Mouse (Mus musculus) heart, embryonic 14.5 days (tissue): ENCODE data around the gene Gm14569. TPM values are rescaled to one million over a fixed set of nuclear protein-coding genes. Genes with fewer than 3 reads are reported as not detected.

Experiments used
- ATAC-seq: fragments of 200-750 bp; cut with Nextera tagmentation; 2 replicates; pipeline ENCODE4 v1.8.0; 2017; ENCODE audit warnings: low read depth, moderate TSS enrichment; ENCODE audit not compliant: insufficient number of reproducible peaks, insufficient read depth, low FRiP score
- H3K27ac ChIP-seq, 2 experiments: fragments of 200-500 bp in 1 of 2; fragments of 300-500 bp in 1 of 2; sonication (generic) in 1 of 2; replicated peaks in 1 of 2; 2 replicates each; pipeline ENCODE4 v1.5.1; 2012 to 2014; ENCODE audit warnings: low read depth in 2 of 2, low read length in 2 of 2, control low read depth in 1 of 2, mild to moderate bottlenecking in 1 of 2, mixed read lengths in 1 of 2; ENCODE audit not compliant: control insufficient read depth in 1 of 2, insufficient read depth in 1 of 2
- H3K27me3 ChIP-seq: fragments of 300-500 bp; sonication (generic); 2 replicates; pipeline ENCODE4 v1.6.1; 2014; ENCODE audit warnings: mild to moderate bottlenecking, low read length, control low read depth; ENCODE audit not compliant: control insufficient read depth, insufficient read depth
- H3K36me3 ChIP-seq: fragments of 300-500 bp; sonication (generic); 2 replicates; pipeline ENCODE4 v1.6.1; 2014; ENCODE audit warnings: mild to moderate bottlenecking, control low read depth, low read length, mixed read lengths; ENCODE audit not compliant: control insufficient read depth, insufficient read depth
- H3K4me1 ChIP-seq, 2 experiments: fragments of 200-500 bp in 1 of 2; fragments of 300-500 bp in 1 of 2; sonication (generic) in 1 of 2; 2 replicates each; pipeline ENCODE4 v1.6.1; 2012 to 2014; ENCODE audit warnings: low read length in 2 of 2, control low read depth in 1 of 2, mixed read lengths in 1 of 2; ENCODE audit not compliant: control insufficient read depth in 2 of 2, insufficient read depth in 2 of 2
- H3K4me2 ChIP-seq: fragments of 300-500 bp; sonication (generic); 2 replicates; pipeline ENCODE4 v1.6.1; 2014; ENCODE audit warnings: mild to moderate bottlenecking, low read length
- H3K4me3 ChIP-seq, 2 experiments: fragments of 200-500 bp in 1 of 2; fragments of 300-500 bp in 1 of 2; sonication (generic) in 1 of 2; 2 replicates each; pipeline ENCODE4 v1.5.1; 2012 to 2014; ENCODE audit warnings: low read length in 2 of 2, mild to moderate bottlenecking in 2 of 2, control low read depth in 1 of 2, low read depth in 1 of 2, moderate library complexity in 1 of 2; ENCODE audit not compliant: control insufficient read depth in 1 of 2, insufficient read depth in 1 of 2
- H3K9ac ChIP-seq: fragments of 300-500 bp; sonication (generic); 2 replicates; pipeline ENCODE4 v1.6.1; 2014; ENCODE audit warnings: mild to moderate bottlenecking, low read length
- H3K9me3 ChIP-seq: fragments of 300-500 bp; sonication (generic); 2 replicates; pipeline ENCODE4 v1.6.1; 2016; ENCODE audit warnings: low read length, control low read depth; ENCODE audit not compliant: control insufficient read depth
- WGBS: fragments of 180-500 bp; shearing (Covaris S2); extraction: QIAGEN DNeasy Blood & Tissue Kit; methylation state at CpG from one replicate; pipeline ENCODE4 v1.1.7; 2014; 5-methylcytosine and 5-hydroxymethylcytosine counted together
- polyA plus RNA-seq: library from polyadenylated mRNA; unstranded; fragments of >200 nt; fragmentation: Nextera tagmentation; extraction: Ambion mirVana; gene quantifications from 2 replicates; pipeline ENCODE4 v1.2.1, GENCODE M21; 2014

Gm14569 gene
- polyA plus RNA-seq = not detected in 2 replicates

DNA sequence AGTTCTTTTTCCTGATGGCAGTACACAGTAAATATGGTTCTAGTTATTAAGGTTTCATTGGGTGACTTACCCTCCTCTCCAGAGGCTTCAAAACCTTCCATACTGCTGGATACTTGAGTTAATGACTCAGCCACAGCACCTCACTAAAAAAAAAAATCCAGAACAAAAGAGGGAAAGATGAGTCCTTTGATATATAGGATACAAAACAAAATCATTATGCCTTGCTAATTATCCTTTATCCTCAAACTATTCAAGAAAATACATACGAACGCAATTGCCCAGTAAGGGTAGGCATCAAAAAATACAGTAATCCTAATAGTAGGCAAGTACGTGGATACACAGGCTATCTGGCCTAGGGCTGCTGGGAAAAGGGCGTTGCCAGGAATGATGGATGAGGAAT, at the start of gene Gm14569:
TSS of gene Gm14569 (minus strand) at position 101 of the 400 bp plus-strand sequence.
- Histone ChIP-seq H3K27me3 (no peaks in the 10 kb centered on the region), H3K4me1 (no peaks in the 10 kb centered on the region), H3K27ac (no peak within 1 kb of the TSS), H3K4me3 (no peak within 1 kb of the TSS), H3K9me3 (no peaks in the 10 kb centered on the region), H3K9ac (no peak within 1 kb of the TSS), H3K36me3 (no peaks in the 10 kb centered on the region), H3K4me2 (no peak within 1 kb of the TSS)
- WGBS = 81% methylated on average over 4 of the region's 4 CpGs
- no peak for ATAC-seq

DNA sequence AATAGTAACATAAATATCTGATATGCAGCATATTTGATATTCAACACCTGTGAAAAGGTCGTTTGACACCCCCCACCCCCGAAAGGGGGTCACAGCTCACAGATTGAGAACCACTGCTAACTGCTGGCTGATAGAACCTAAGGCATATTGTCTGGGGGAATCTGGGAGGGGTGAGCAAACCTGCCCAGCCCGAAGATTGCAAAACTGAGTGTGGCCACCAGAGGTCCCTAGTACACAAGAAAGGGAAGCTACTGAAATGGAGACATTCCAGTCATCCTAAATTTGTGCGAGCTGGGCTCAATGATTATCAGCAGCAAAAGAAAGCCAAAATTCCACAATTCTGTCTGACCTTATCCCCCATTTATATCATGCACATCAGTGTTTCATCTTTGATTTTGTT, 42.9 kb upstream of the Gm14569 start:
- H3K9me3 ChIP-seq = no peaks in the 10 kb centered on the region
- no peaks in the 10 kb centered on the region for H3K36me3 ChIP-seq
- no peaks in the 10 kb centered on the region for H3K4me1 ChIP-seq
- H3K4me3 ChIP-seq = no peak overlapping the region
- no peaks in the 10 kb centered on the region for H3K27me3 ChIP-seq
- no peak for ATAC-seq
- no peak overlapping the region for H3K9ac ChIP-seq
- H3K27ac ChIP-seq = no peak overlapping the region
- H3K4me2 ChIP-seq = no peak overlapping the region
- WGBS = 17% methylated on average over 4 of the region's 4 CpGs

DNA sequence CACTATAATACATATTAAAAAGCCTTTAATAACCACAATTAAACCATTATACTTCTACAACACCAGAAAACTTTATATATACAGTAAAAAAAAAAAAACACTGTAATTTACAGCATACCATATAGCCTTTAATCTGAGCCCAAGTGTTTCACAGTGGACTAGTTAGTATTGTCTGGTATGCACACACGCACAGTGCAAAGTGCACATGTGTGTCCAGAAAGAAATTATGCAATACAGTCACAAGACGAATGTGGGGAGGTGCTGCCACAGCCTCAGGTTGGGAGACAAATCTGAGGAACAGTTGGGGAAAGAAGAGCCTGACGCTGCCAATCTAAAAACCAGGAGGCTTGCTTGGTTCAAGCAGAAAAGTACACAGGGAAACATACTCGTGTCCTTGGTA, 42.1 kb upstream of the Gm14569 start:
- WGBS = 57% methylated on average over 4 of the region's 4 CpGs
- Histone ChIP-seq H3K9ac (no peak overlapping the region), H3K4me1 (no peaks in the 10 kb centered on the region), H3K27me3 (no peaks in the 10 kb centered on the region), H3K36me3 (no peaks in the 10 kb centered on the region), H3K27ac (no peak overlapping the region), H3K4me2 (no peak overlapping the region), H3K4me3 (no peak overlapping the region), H3K9me3 (no peaks in the 10 kb centered on the region)
- ATAC-seq = no peak

DNA sequence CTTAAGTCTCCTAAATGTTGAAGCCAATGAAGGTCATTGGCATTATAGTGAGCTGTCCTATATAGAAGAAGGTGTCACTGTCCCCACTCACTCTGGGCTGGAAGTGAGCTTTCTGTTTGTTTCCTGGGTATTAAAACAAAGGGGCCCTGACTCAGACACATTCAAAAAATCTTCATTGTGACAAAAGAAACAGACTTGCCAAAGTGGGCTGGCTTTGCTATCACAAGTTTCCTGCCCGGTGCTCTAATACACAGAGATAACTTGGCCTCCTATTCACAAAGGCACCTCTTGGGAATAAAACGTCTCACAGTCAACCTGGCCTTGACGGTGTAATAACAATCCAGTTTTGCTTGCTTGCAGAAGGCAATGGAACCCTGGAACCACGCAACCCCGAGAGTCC, 38.6 kb upstream of the Gm14569 start:
- H3K36me3 ChIP-seq = no peaks in the 10 kb centered on the region
- ATAC-seq = no peak
- H3K27ac ChIP-seq = no peak overlapping the region
- no peaks in the 10 kb centered on the region for H3K4me1 ChIP-seq
- no peak overlapping the region for H3K4me3 ChIP-seq
- H3K9me3 ChIP-seq = no peaks in the 10 kb centered on the region
- H3K4me2 ChIP-seq = no peak overlapping the region
- H3K9ac ChIP-seq = no peak overlapping the region
- 64% methylated on average over 5 of the region's 5 CpGs for WGBS
- no peaks in the 10 kb centered on the region for H3K27me3 ChIP-seq

DNA sequence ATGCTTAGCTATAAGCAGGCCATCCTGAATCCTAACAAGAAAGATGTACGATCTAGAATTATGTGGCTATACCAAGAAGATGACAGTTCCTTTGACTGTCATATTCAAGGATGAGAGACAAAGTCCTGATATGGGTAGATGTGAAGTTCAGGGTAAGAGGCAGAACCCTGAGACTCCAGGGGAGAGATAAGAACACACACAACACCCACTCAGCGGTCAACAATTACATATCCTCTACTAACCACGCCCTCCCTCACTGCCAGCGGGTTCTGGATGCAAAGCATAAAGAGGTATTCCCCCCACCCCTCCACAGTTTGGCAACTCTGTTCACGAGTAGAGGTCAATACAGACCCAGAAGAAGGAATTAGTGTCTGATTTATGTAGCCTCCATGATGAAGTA, 32.1 kb upstream of the Gm14569 start:
- WGBS = 61% methylated on average over 5 of the region's 5 CpGs
- Histone ChIP-seq H3K36me3 (no peaks in the 10 kb centered on the region), H3K9me3 (no peaks in the 10 kb centered on the region), H3K9ac (no peak overlapping the region), H3K27me3 (no peaks in the 10 kb centered on the region), H3K4me1 (no peaks in the 10 kb centered on the region), H3K4me3 (no peak overlapping the region), H3K4me2 (no peak overlapping the region), H3K27ac (no peak overlapping the region)
- ATAC-seq = no peak

DNA sequence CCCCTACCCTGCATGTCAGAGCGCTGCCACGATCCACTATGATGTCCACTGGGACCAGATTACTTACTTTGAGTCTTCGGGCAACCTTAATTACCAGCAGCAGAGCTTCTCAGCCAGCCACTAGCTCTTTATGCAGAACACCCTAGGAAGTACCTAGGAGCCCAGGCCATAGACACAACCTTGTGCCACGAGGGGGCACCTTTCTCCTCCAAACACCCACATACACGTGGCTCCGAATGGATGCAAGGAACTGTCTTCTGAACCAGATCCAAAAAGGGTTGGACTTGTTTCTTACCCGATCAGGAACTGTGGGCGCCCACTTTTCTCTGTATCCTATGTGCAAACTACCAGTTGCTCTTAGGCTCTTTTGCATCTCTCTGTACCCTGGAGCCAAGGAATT, 22.1 kb upstream of the Gm14569 start:
- Histone ChIP-seq H3K27me3 (no peaks in the 10 kb centered on the region), H3K9ac (no peak overlapping the region), H3K9me3 (no peaks in the 10 kb centered on the region), H3K4me2 (no peak overlapping the region), H3K4me1 (no peaks in the 10 kb centered on the region), H3K4me3 (no peak overlapping the region), H3K36me3 (no peaks in the 10 kb centered on the region), H3K27ac (no peak overlapping the region)
- 43% methylated on average over 8 of the region's 8 CpGs for WGBS
- no peak for ATAC-seq

DNA sequence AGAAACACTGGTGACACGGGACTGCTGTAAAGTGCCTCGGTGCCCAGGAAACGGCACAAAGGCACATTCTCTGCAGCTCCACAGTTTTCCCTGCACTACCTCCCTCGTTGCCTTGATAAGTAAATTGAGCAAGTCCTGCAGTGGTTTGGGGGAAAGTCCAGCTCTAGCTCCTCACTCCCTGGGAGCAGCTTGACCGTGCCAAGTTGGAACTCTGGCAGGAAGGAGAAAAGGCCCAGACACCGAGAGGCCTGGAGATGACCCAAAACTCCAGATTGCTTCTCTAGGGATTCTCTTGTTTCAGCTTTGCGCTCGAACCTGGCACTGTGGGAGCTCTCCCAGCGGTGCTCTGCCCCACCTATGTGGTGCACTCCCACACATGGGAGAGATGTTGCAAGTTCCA, 21.6 kb upstream of the Gm14569 start:
- no peak overlapping the region for H3K4me2 ChIP-seq
- ATAC-seq = no peak
- H3K36me3 ChIP-seq = no peaks in the 10 kb centered on the region
- H3K4me1 ChIP-seq = no peaks in the 10 kb centered on the region
- no peak overlapping the region for H3K9ac ChIP-seq
- no peak overlapping the region for H3K4me3 ChIP-seq
- H3K9me3 ChIP-seq = no peaks in the 10 kb centered on the region
- H3K27ac ChIP-seq = no peak overlapping the region
- 56% methylated on average over 9 of the region's 9 CpGs for WGBS
- H3K27me3 ChIP-seq = no peaks in the 10 kb centered on the region

DNA sequence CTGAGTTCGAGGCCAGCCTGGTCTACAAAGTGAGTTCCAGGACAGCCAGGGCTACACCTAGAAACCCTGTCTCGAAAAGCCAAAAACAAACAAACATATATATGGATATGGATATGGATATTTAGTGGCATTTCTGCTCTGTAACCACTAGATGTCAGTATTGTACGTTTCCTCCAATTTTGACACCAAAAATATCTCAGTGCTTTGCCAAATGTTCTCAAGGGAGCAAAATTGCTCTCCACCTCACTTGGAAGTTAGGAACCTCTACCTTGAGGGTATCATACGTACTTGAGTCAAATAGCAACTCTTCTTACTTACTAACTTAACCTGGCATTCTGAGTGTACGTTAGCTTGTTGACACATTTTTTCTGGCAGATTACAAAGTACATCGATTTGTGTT, 15.2 kb upstream of the Gm14569 start:
- no peak overlapping the region for H3K4me3 ChIP-seq
- H3K4me2 ChIP-seq = no peak overlapping the region
- no peaks in the 10 kb centered on the region for H3K36me3 ChIP-seq
- ATAC-seq = no peak
- no peaks in the 10 kb centered on the region for H3K4me1 ChIP-seq
- H3K9me3 ChIP-seq = no peaks in the 10 kb centered on the region
- no peak overlapping the region for H3K27ac ChIP-seq
- no peaks in the 10 kb centered on the region for H3K27me3 ChIP-seq
- 53% methylated on average over 6 of the region's 6 CpGs for WGBS
- no peak overlapping the region for H3K9ac ChIP-seq
